Mouse (Mus musculus) heart, embryonic 11.5 days (tissue): ENCODE measurements around the gene Serpine2. TPM values are rescaled to one million over a fixed set of nuclear protein-coding genes. Genes with fewer than 3 reads are reported as not detected.
A peak's percentile ranks its signal among the peaks of the same experiment; 100 is the strongest.

Experiments
- ATAC-seq: fragments of 200-750 bp; cut with Nextera tagmentation; replicated peaks from 2 replicates; pipeline ENCODE4 v1.8.0; 2017; ENCODE audit warnings: moderate library complexity; ENCODE audit not compliant: insufficient number of reproducible peaks, low FRiP score, low TSS enrichment
- H3K27ac ChIP-seq: fragments of 300-500 bp; sonication (generic); 2 replicates; pipeline ENCODE4 v1.5.1; 2014; ENCODE audit warnings: mild to moderate bottlenecking, low read depth, low read length
- H3K27me3 ChIP-seq: fragments of 300-500 bp; sonication (generic); 2 replicates; pipeline ENCODE4 v1.6.1; 2014; ENCODE audit warnings: mild to moderate bottlenecking, low read length, mixed read lengths; ENCODE audit not compliant: control insufficient read depth, insufficient read depth
- H3K36me3 ChIP-seq: fragments of 300-500 bp; sonication (generic); 2 replicates; pipeline ENCODE4 v1.6.1; 2014; ENCODE audit warnings: mild to moderate bottlenecking, low read length, moderate library complexity, mixed read lengths; ENCODE audit not compliant: control insufficient read depth, insufficient read depth
- H3K4me1 ChIP-seq: fragments of 300-500 bp; sonication (generic); 2 replicates; pipeline ENCODE4 v1.6.1; 2014; ENCODE audit warnings: low read length; ENCODE audit not compliant: control insufficient read depth, insufficient read depth
- H3K4me2 ChIP-seq: fragments of 300-500 bp; sonication (generic); 2 replicates; pipeline ENCODE4 v1.6.1; 2014; ENCODE audit warnings: mild to moderate bottlenecking, moderate library complexity
- H3K4me3 ChIP-seq: fragments of 300-500 bp; sonication (generic); 2 replicates; pipeline ENCODE4 v1.5.1; 2014; ENCODE audit warnings: low read depth, low read length
- H3K9ac ChIP-seq: fragments of 300-500 bp; sonication (generic); 2 replicates; pipeline ENCODE4 v1.6.1; 2014; ENCODE audit warnings: mild to moderate bottlenecking, low read depth, low read length, moderate library complexity
- H3K9me3 ChIP-seq: fragments of 300-500 bp; sonication (generic); replicated peaks from 2 replicates; pipeline ENCODE4 v1.6.1; 2016; ENCODE audit warnings: low read length; ENCODE audit not compliant: control insufficient read depth
- WGBS: fragments of 180-500 bp; shearing (Covaris S2); extraction: QIAGEN DNeasy Blood & Tissue Kit; methylation state at CpG from one replicate; pipeline ENCODE4 v1.1.7; 2014; ENCODE audit not compliant: insufficient replicate concordance; 5-methylcytosine and 5-hydroxymethylcytosine counted together
- polyA plus RNA-seq: library from polyadenylated mRNA; unstranded; fragments of >200 nt; fragmentation: Nextera tagmentation; extraction: Ambion mirVana; gene quantifications from 2 replicates; pipeline ENCODE4 v1.2.1, GENCODE M21; 2014

Gene Serpine2
- polyA plus RNA-seq, 1 experiment from 2014 or later = 165 TPM

DNA sequence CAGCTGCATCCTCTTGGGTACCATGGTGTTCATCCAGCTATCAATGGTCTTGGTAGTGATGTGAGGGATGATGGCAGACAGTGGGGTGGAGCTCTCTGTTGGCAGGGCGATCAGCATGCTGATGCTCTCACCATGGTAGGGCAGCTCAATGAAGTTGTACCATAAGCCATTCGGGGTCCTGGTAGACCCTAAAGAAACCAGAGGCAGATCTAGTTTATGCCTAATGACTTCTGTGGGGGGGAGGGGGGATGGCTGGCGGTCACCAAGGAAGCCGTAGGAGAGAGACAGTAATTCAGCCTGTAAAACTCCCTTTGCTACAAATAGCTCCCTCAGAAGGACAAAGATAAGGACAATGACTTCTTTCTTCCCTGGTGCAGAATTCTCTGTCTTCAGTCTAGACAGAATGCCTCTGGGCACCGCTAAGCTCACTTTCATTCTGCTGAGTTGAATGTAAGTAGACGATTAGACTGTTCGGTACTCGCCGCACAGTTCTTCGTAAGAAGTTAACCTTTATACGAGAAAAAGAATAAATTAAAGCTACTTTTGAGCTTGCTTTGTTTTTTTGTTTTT is 58.0 kb downstream of the Serpine2 start:
- H3K27ac ChIP-seq = no peak overlapping the region
- H3K4me2 ChIP-seq = no peak overlapping the region
- WGBS = 59% methylated on average over 11 of the region's 11 CpGs
- H3K4me1 ChIP-seq = peaks cover 7% of the 10 kb centered on the region
- H3K9me3 ChIP-seq = no peaks in the 10 kb centered on the region
- H3K4me3 ChIP-seq = no peak overlapping the region
- H3K9ac ChIP-seq = no peak overlapping the region
- H3K27me3 ChIP-seq = no peaks in the 10 kb centered on the region
- ATAC-seq = no peak
- no peaks in the 10 kb centered on the region for H3K36me3 ChIP-seq

DNA sequence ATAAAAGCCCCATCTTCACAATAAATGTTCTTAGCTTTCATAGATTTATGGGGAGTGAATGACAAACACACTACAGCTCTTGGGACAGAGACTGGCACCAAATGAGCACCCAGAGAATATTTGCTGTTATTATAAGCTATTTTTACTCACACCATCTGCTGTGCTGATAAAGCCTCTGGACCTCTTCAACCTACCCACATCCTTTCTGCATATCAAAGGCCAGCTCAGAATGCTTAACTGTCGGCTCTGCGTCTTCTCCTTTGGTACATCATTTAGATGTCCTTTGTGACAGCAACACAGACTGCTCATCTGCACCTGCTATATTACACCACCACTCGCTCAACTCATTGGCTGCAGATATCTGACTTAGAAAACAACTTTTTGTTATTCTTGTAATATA is 63.9 kb downstream of the Serpine2 start:
- Histone ChIP-seq H3K27me3 (no peaks in the 10 kb centered on the region), H3K36me3 (no peaks in the 10 kb centered on the region), H3K4me3 (no peak overlapping the region), H3K4me1 (no peaks in the 10 kb centered on the region), H3K4me2 (no peak overlapping the region), H3K9me3 (no peaks in the 10 kb centered on the region), H3K9ac (no peak overlapping the region), H3K27ac (no peak overlapping the region)
- ATAC-seq = no peak
- 61% methylated on average over 3 of the region's 3 CpGs for WGBS

DNA sequence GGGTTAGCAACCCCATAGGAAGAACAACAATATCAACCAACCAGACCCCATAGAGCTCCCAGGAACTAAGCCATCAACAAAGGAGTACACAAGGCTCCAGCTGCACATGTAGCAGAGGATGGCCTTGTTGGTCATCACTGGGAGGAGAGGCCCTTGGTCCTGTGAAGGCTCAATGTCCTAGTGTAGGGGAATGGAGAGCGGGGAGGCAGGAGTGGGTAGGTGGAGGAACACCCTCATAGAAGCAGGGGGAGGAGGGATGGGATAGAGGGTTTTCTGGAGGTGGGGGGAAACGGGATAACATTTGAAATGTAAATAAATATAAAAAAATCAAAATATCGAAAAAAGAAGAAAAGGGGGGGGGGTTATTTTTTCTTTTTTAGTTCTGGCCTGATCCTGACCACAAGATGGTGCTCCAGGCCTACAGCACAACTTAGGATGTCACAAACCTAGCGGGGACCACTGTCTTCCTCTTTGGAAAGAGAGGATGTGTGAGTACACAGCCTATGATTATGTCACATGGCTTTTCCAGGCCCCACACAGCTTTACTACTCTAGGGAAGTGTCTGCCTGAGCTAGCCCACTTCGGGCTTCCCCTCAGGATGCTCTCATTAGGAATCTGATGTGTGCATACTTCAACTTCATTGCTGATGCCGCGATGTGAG is 74.6 kb downstream of the Serpine2 start:
- Histone ChIP-seq H3K4me1 (no peaks in the 10 kb centered on the region), H3K4me3 (no peak overlapping the region), H3K27me3 (no peaks in the 10 kb centered on the region), H3K9me3 (no peaks in the 10 kb centered on the region), H3K9ac (no peak overlapping the region), H3K27ac (no peak overlapping the region), H3K4me2 (no peak overlapping the region), H3K36me3 (peaks cover 13% of the 10 kb centered on the region)
- WGBS = 64% methylated on average over 7 of the region's 7 CpGs
- ATAC-seq = no peak

DNA sequence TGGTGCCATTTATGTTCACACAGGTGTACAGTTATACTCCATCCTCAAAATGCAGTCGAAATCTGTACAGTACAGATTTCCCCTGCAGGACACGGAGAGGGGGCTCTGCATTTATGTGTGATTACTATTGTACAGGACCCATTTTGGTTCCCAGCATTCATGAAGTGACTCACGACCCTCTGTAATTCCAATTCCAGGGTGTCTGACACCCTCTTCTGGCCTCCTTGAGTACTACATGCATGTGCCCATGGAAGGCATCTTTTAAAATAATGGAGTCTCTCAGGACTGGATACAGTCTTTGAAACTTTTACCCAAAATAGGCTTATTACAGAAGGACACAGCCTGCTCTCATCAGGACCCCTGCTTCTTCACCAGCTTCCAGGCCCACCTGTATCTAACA is 78.5 kb downstream of the Serpine2 start:
- no peak for ATAC-seq
- H3K9me3 ChIP-seq = no peaks in the 10 kb centered on the region
- no peak overlapping the region for H3K27ac ChIP-seq
- H3K27me3 ChIP-seq = no peaks in the 10 kb centered on the region
- H3K4me2 ChIP-seq = no peak overlapping the region
- peaks cover 33% of the 10 kb centered on the region for H3K36me3 ChIP-seq
- H3K4me3 ChIP-seq = no peak overlapping the region
- no peaks in the 10 kb centered on the region for H3K4me1 ChIP-seq
- H3K9ac ChIP-seq = no peak overlapping the region
- WGBS = 72% methylated on average over 3 of the region's 3 CpGs

DNA sequence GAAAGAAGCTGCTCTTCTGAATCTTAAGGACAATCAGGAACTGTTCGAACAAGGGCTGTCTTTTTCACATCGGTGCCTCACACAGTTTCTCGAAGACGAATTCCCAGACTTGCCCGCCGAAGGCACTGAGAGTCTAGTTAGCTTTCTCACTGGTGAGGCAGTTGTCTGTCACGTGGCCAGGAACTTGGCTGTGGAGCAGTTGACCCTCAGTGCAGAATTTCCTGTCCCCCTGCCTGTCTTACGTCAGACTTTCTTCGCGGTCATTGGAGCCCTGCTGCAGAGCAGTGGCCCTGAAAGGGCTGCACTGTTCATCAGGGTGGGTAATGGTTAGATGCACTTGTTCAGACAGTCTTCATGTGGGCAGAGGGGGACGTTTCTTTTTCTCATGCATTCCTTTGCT is 83.0 kb downstream of the Serpine2 start:
- Histone ChIP-seq H3K9me3 (no peaks in the 10 kb centered on the region), H3K4me2 (no peak overlapping the region), H3K9ac (no peak overlapping the region), H3K36me3 (peaks cover 33% of the 10 kb centered on the region), H3K4me3 (no peak overlapping the region), H3K4me1 (peaks cover 2% of the 10 kb centered on the region; the same call in 1 of the 2 replicates), H3K27ac (no peak overlapping the region), H3K27me3 (no peaks in the 10 kb centered on the region)
- ATAC-seq = no peak
- WGBS = 81% methylated on average over 11 of the region's 11 CpGs

DNA sequence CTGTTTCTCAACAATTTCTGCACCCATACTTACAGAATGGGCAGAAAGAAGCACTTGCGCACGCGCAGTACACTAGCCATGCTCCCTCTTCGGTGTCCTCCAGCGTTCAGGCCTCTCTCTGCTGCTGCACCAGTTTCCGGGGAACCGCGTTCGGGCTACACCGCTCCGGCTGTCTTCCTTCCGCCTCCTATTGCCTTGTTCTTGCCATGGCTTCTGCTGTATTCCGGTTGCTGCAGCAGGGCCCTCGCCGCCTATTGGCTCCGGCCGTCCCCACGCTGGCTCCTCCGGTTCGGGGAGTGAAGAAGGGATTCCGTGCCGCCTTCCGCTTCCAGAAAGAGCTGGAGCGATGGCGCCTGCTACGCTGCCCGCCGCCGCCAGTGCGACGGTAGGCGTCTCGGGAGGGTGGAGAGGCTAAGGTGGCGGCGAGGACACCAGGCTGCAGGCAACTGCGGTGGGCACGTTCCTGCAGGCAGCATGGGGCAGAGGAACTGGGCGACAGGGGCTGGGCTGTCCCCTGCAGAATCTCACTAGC is 85.0 kb downstream of the Serpine2 start, which contains the start of the genes Mrpl44 and Wdfy1:
Mrpl44 (plus strand) TSS at position 92 of the 532 bp plus-strand sequence.
Wdfy1 (minus strand) TSS at position 217 of the 532 bp plus-strand sequence.
- H3K4me3 ChIP-seq = peak within 1 kb of the TSS; percentile 68
- no peaks in the 10 kb centered on the region for H3K9me3 ChIP-seq
- peaks cover 2% of the 10 kb centered on the region; the same call in 1 of the 2 replicates for H3K4me1 ChIP-seq
- H3K4me2 ChIP-seq = peak within 1 kb of the TSS; percentile 69
- H3K9ac ChIP-seq = peak within 1 kb of the TSS; percentile 81
- under 1% methylated on average over 38 of the region's 38 CpGs for WGBS
- peak; percentile 97 for ATAC-seq
- peaks cover 15% of the 10 kb centered on the region for H3K36me3 ChIP-seq
- H3K27ac ChIP-seq = peak within 1 kb of the TSS; percentile 73
- H3K27me3 ChIP-seq = no peaks in the 10 kb centered on the region

DNA sequence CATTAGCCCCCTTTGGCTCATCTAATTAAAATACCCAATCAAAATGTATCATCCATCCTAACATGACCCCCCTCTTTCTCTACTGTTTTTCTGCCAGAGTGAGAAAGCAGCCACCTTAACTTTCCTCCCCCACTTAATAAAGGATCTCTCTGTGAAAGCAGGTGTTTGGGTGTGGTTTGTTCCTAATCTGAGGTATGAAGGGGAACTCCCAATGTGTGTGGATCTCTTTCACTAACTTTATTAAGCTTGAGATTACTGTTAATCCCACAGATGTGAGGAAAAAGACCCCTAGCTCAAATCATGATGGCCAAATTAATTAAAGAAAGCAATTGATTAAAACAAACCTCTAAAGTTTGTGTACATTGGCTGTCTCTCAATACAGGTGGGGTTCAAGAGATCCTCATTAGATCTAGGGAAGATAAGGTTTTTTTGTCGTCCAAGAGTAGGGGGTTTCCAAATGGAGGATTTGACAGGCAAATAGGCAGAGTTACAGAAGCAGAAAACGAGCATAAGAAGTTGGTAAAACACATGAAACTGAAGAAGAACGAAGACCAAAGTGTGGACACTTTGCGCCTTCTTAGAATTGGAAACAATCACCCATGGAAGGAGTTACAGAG is 86.7 kb downstream of the Serpine2 start:
- peaks cover 2% of the 10 kb centered on the region; the same call in 1 of the 2 replicates for H3K4me1 ChIP-seq
- H3K9ac ChIP-seq = no peak overlapping the region
- no peaks in the 10 kb centered on the region for H3K27me3 ChIP-seq
- no peak overlapping the region for H3K4me2 ChIP-seq
- no peak overlapping the region for H3K27ac ChIP-seq
- H3K9me3 ChIP-seq = no peaks in the 10 kb centered on the region
- no peak for ATAC-seq
- no peak overlapping the region for H3K4me3 ChIP-seq
- H3K36me3 ChIP-seq = peaks cover 4% of the 10 kb centered on the region
- 73% methylated on average over 4 of the region's 4 CpGs for WGBS

DNA sequence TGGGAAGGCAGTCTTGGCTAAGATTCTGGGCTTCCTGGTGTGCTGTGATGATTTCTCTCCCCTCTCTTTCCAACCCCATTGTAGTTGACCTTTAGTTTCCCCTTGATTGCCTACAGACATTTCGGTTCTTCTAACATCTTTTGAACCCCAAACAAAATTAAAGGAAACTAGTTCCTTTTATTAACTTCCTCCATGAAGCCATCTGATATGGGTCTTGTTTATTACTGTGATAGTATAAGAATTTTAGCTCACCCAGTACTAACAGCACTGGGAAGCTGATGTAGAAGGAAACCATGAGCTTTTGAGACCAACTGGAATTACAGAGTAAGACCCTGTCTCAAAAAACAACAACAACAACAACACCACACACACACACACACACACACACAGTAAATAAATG is 92.7 kb downstream of the Serpine2 start:
- Histone ChIP-seq H3K27me3 (no peaks in the 10 kb centered on the region), H3K4me1 (no peaks in the 10 kb centered on the region), H3K27ac (no peak overlapping the region), H3K9me3 (no peaks in the 10 kb centered on the region), H3K4me3 (no peak overlapping the region), H3K9ac (no peak overlapping the region), H3K4me2 (no peak overlapping the region), H3K36me3 (no peaks in the 10 kb centered on the region)
- no peak for ATAC-seq
- 48% methylated on average over 1 of the region's 1 CpGs for WGBS
